Mouse (Mus musculus) heart, embryonic 14.5 days (tissue): Measurements from ENCODE around the gene Fermt3. TPM values are rescaled to one million over a fixed set of nuclear protein-coding genes. Genes with fewer than 3 reads are reported as not detected.
A peak's percentile ranks its signal among the peaks of the same experiment; 100 is the strongest.

Source experiments
- ATAC-seq: fragments of 200-750 bp; cut with Nextera tagmentation; 2 replicates; pipeline ENCODE4 v1.8.0; 2017; ENCODE audit warnings: low read depth, moderate TSS enrichment; ENCODE audit not compliant: insufficient number of reproducible peaks, insufficient read depth, low FRiP score
- H3K27ac ChIP-seq, 2 experiments: fragments of 200-500 bp in 1 of 2; fragments of 300-500 bp in 1 of 2; sonication (generic) in 1 of 2; replicated peaks in 1 of 2; 2 replicates each; pipeline ENCODE4 v1.5.1; 2012 to 2014; ENCODE audit warnings: low read depth in 2 of 2, low read length in 2 of 2, control low read depth in 1 of 2, mild to moderate bottlenecking in 1 of 2, mixed read lengths in 1 of 2; ENCODE audit not compliant: control insufficient read depth in 1 of 2, insufficient read depth in 1 of 2
- H3K27me3 ChIP-seq: fragments of 300-500 bp; sonication (generic); 2 replicates; pipeline ENCODE4 v1.6.1; 2014; ENCODE audit warnings: mild to moderate bottlenecking, low read length, control low read depth; ENCODE audit not compliant: control insufficient read depth, insufficient read depth
- H3K36me3 ChIP-seq: fragments of 300-500 bp; sonication (generic); 2 replicates; pipeline ENCODE4 v1.6.1; 2014; ENCODE audit warnings: mild to moderate bottlenecking, control low read depth, low read length, mixed read lengths; ENCODE audit not compliant: control insufficient read depth, insufficient read depth
- H3K4me1 ChIP-seq, 2 experiments: fragments of 200-500 bp in 1 of 2; fragments of 300-500 bp in 1 of 2; sonication (generic) in 1 of 2; 2 replicates each; pipeline ENCODE4 v1.6.1; 2012 to 2014; ENCODE audit warnings: low read length in 2 of 2, control low read depth in 1 of 2, mixed read lengths in 1 of 2; ENCODE audit not compliant: control insufficient read depth in 2 of 2, insufficient read depth in 2 of 2
- H3K4me2 ChIP-seq: fragments of 300-500 bp; sonication (generic); 2 replicates; pipeline ENCODE4 v1.6.1; 2014; ENCODE audit warnings: mild to moderate bottlenecking, low read length
- H3K4me3 ChIP-seq, 2 experiments: fragments of 200-500 bp in 1 of 2; fragments of 300-500 bp in 1 of 2; sonication (generic) in 1 of 2; 2 replicates each; pipeline ENCODE4 v1.5.1; 2012 to 2014; ENCODE audit warnings: low read length in 2 of 2, mild to moderate bottlenecking in 2 of 2, control low read depth in 1 of 2, low read depth in 1 of 2, moderate library complexity in 1 of 2; ENCODE audit not compliant: control insufficient read depth in 1 of 2, insufficient read depth in 1 of 2
- H3K9ac ChIP-seq: fragments of 300-500 bp; sonication (generic); 2 replicates; pipeline ENCODE4 v1.6.1; 2014; ENCODE audit warnings: mild to moderate bottlenecking, low read length
- H3K9me3 ChIP-seq: fragments of 300-500 bp; sonication (generic); 2 replicates; pipeline ENCODE4 v1.6.1; 2016; ENCODE audit warnings: low read length, control low read depth; ENCODE audit not compliant: control insufficient read depth
- WGBS: fragments of 180-500 bp; shearing (Covaris S2); extraction: QIAGEN DNeasy Blood & Tissue Kit; methylation state at CpG from one replicate; pipeline ENCODE4 v1.1.7; 2014; 5-methylcytosine and 5-hydroxymethylcytosine counted together
- polyA plus RNA-seq: library from polyadenylated mRNA; unstranded; fragments of >200 nt; fragmentation: Nextera tagmentation; extraction: Ambion mirVana; gene quantifications from 2 replicates; pipeline ENCODE4 v1.2.1, GENCODE M21; 2014

The Fermt3 gene
- polyA plus RNA-seq, 1 experiment from 2014 or later = 5.2 TPM

DNA sequence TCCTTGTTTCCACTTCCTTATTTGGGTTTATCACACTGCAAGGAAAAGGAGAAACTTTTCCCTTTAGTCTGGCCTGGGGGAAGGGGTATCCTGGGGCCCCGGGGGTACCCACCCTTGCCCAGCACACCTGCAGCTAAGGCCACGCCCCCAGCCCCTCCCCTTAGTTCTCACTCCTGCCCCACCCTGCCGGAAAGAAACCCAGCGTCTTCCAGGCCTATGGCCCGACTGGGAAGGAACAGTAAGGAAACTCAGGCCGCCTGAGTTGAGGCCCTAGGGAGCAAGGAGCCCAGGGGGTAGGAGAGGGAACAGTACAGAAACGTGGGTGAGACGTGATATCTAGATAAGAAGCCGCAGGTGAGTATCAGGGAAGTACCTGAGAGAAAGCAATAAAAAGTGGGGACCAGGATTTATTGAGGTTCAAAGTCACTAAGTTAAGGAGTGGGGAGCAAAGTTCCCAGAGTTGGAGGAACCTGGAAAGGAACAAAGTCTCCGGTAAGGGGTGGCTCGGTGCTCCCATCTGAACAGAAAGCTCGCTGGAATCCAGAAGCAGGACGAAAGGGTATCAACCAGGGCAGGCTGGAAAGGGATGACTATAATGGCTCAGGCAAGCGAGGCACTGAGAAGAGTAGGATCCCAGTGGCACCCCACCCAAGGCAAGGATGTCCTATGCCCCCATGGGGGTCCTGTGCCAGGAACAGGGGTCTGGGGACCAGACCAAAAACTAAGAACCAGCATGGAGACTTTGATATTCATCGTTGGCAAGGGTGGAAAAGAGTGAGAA is 50.6 kb downstream of the Fermt3 start:
- Histone ChIP-seq H3K4me3 (peak overlapping the region; percentile 66 to 74), H3K36me3 (peaks cover 29% of the 10 kb centered on the region), H3K27me3 (no peaks in the 10 kb centered on the region), H3K4me1 (peaks cover 26 to 35% of the 10 kb centered on the region in 2 experiments), H3K9me3 (no peaks in the 10 kb centered on the region), H3K4me2 (peak overlapping the region; percentile 70), H3K9ac (peak overlapping the region; percentile 81), H3K27ac (peak overlapping the region in 1 of 2 experiments; percentile 41; a peak in 2 of 4 replicates)
- 11% methylated on average over 15 of the region's 15 CpGs for WGBS
- ATAC-seq = no peak

DNA sequence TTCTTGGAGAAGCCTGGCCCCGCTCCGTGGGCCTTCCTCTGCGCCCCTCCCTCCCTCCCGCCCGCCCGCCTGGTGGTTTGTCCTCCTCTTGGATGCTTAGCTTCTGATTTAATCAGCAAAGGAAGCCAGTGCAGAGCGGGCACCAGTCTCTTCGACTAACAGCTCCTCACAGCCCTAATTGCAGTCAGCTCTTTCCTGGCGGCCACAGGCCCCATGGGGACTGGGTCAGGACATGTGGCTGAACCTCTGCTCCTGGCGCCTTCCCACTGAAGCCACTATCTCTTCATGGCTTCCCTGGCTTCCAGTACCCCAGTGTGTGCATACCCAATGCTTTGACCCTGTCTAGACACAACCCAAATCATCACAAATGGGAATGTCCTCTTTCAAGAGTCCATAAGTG is 62.8 kb downstream of the Fermt3 start:
- Histone ChIP-seq H3K4me3 (no peak overlapping the region), H3K4me1 (peaks cover 25 to 39% of the 10 kb centered on the region in 2 experiments), H3K4me2 (no peak overlapping the region), H3K9me3 (no peaks in the 10 kb centered on the region), H3K27ac (no peak overlapping the region), H3K9ac (no peak overlapping the region), H3K36me3 (peaks cover 63% of the 10 kb centered on the region), H3K27me3 (no peaks in the 10 kb centered on the region)
- no peak for ATAC-seq
- WGBS = 79% methylated on average over 10 of the region's 10 CpGs

DNA sequence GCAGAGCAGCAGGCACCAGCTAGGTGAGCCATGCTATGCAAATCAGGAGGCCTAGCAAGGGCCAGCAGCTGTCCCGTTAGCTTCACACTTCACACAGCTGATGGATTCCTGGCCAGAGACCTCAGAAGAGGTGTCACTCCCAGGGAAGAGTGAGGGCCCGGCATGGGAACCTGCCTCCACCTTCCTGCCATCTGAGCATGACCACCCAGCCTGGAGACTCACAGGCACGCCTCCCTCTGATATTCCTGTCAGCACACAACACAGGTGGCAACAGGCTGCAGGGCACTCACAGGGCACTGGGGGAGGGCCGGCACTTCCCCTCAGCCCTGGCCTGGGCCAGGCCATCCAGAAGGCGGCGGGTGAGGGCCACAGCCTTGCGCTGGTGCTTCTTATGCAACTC is 63.8 kb downstream of the Fermt3 start:
- WGBS = 38% methylated on average over 7 of the region's 7 CpGs
- peak; percentile 37 for ATAC-seq
- Histone ChIP-seq H3K36me3 (peaks cover 60% of the 10 kb centered on the region), H3K27ac (peak overlapping the region in 1 of 2 experiments; percentile 61; a peak in 3 of 4 replicates), H3K9me3 (no peaks in the 10 kb centered on the region), H3K4me2 (no peak overlapping the region), H3K4me1 (peaks cover 25 to 39% of the 10 kb centered on the region in 2 experiments), H3K4me3 (no peak overlapping the region), H3K27me3 (no peaks in the 10 kb centered on the region), H3K9ac (peak overlapping the region; percentile 36; the same call in 1 of the 2 replicates)

DNA sequence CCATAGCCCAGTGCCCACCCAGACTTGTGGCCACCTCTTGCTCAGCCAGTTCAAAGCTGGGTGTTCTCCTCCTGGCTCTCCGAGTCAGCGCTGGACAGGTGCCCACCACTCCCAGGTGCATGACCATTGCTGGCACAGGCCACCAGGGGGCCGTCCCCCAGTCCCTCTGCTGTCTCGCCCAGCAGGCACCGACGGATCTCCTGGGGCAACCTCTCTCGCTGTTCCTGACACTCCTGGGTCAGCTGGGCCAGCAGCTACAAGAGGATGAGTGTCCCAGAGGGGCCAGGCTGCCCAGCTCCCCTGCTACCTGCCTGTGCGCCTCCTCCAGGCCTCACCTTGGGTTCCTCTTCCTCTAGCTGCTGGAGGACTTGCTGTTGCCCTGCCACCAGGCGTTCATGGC is 65.2 kb downstream of the Fermt3 start:
- no peak for ATAC-seq
- 61% methylated on average over 9 of the region's 9 CpGs for WGBS
- H3K27ac ChIP-seq = no peak overlapping the region
- H3K4me3 ChIP-seq = no peak overlapping the region
- H3K4me1 ChIP-seq = peaks cover 28 to 50% of the 10 kb centered on the region in 2 experiments
- no peaks in the 10 kb centered on the region for H3K27me3 ChIP-seq
- peaks cover 46% of the 10 kb centered on the region for H3K36me3 ChIP-seq
- no peaks in the 10 kb centered on the region for H3K9me3 ChIP-seq
- no peak overlapping the region for H3K4me2 ChIP-seq
- H3K9ac ChIP-seq = no peak overlapping the region

DNA sequence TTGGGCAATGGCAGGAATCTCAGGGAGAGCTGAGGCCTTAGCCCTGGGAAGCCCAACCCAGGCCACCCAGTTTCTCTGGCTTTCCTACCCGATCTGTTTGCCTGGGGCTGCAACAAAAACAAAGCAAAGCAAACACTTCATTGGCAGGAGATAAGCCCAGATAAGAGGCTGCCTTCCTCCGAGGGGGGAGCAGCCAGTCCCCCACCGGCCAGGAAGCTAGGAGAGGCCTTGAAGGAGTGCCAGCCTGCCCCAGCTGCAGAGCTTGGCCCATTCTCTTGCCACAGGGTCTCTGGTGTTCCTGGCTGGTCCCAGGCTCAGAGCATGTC is 66.6 kb downstream of the Fermt3 start:
- Histone ChIP-seq H3K4me3 (peak overlapping the region; percentile 64 to 66; a peak in 2 of 4 replicates), H3K4me1 (peaks cover 28 to 50% of the 10 kb centered on the region in 2 experiments), H3K27ac (peak overlapping the region; percentile 97 to 98), H3K9me3 (no peaks in the 10 kb centered on the region), H3K36me3 (peaks cover 32% of the 10 kb centered on the region), H3K9ac (peak overlapping the region; percentile 88), H3K27me3 (no peaks in the 10 kb centered on the region), H3K4me2 (peak overlapping the region; percentile 88)
- no peak for ATAC-seq
- 5% methylated on average over 3 of the region's 3 CpGs for WGBS

DNA sequence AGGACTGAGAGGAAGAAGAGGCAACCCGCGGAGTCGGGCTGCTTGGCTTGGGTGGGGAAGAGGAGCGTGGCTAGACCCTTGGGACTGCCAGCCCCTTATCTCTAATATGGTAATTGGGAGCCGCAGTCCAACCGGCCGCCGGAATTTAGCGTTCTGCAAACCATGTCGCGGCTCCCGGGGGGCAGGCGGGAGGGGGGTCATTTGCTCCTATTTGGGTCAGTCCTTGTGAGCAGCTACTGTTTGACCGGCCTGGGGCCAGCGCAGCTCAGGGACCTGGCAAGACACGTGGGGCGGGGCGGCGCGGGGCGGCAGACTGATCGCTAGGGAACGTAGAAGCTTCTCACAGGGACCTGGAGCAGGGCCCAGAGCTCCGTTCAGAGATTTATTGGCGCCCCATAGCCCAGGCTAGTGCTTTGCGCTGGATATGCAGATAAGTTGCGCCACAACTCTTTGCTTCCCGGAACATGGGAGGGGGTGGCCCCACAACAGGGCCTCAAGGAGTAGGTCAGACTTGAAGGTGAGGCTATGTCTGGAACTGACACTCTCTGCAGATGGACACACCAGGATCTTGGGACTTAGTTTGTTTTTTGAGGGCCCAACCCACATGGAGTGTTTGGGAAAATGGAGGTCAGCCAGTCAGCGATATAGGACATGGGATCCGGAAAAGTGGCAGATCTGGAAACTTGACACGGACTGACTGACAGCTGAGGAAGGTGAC is 67.1 kb downstream of the Fermt3 start:
- peak; percentile 51 for ATAC-seq
- Histone ChIP-seq H3K9me3 (no peaks in the 10 kb centered on the region), H3K9ac (peak overlapping the region; percentile 88), H3K4me3 (peak overlapping the region; percentile 64 to 66), H3K36me3 (peaks cover 28% of the 10 kb centered on the region), H3K27me3 (no peaks in the 10 kb centered on the region), H3K4me2 (peak overlapping the region; percentile 88), H3K4me1 (peaks cover 28 to 50% of the 10 kb centered on the region in 2 experiments), H3K27ac (peak overlapping the region; percentile 97 to 98)
- 1% methylated on average over 31 of the region's 31 CpGs for WGBS

DNA sequence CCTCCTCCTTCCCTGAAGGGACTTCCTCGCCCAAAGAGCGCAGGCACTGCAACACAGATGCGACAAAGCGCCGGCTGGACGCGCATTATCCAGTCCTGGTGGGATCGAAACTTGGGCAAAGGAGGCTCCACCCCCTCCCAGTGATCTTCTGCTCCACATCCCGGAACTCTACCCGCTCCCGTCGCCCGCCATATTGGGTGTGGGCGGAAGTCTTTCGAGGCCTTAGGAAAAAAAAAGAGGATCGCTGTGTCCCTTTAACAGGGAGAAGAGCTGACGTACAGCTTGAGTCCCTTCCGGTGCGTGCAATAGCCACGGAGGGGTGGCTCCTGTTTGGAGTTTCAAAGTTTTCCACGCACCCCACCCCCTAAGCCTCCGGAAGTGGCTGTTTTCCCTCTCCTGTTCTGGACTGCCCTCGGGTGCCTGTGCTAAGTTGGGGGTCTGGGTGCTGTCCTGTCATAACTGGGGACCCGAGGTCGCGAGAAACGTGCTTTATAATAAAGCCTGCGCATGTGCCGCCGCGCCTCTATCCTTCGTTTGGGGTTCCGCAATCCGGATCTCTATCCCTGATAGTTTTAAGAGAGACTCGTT is 67.8 kb downstream of the Fermt3 start:
- peak overlapping the region; percentile 88 for H3K9ac ChIP-seq
- H3K4me3 ChIP-seq = peak overlapping the region; percentile 64 to 66
- H3K4me1 ChIP-seq = peaks cover 28 to 50% of the 10 kb centered on the region in 2 experiments
- peak overlapping the region; percentile 97 to 98 for H3K27ac ChIP-seq
- no peaks in the 10 kb centered on the region for H3K9me3 ChIP-seq
- H3K36me3 ChIP-seq = peaks cover 21% of the 10 kb centered on the region
- no peaks in the 10 kb centered on the region for H3K27me3 ChIP-seq
- peak; percentile 57 for ATAC-seq
- peak overlapping the region; percentile 88 for H3K4me2 ChIP-seq
- WGBS = under 1% methylated on average over 35 of the region's 35 CpGs
